Mouse (Mus musculus): ENCODE data around the gene Rreb1.

Gene Rreb1

DNA sequence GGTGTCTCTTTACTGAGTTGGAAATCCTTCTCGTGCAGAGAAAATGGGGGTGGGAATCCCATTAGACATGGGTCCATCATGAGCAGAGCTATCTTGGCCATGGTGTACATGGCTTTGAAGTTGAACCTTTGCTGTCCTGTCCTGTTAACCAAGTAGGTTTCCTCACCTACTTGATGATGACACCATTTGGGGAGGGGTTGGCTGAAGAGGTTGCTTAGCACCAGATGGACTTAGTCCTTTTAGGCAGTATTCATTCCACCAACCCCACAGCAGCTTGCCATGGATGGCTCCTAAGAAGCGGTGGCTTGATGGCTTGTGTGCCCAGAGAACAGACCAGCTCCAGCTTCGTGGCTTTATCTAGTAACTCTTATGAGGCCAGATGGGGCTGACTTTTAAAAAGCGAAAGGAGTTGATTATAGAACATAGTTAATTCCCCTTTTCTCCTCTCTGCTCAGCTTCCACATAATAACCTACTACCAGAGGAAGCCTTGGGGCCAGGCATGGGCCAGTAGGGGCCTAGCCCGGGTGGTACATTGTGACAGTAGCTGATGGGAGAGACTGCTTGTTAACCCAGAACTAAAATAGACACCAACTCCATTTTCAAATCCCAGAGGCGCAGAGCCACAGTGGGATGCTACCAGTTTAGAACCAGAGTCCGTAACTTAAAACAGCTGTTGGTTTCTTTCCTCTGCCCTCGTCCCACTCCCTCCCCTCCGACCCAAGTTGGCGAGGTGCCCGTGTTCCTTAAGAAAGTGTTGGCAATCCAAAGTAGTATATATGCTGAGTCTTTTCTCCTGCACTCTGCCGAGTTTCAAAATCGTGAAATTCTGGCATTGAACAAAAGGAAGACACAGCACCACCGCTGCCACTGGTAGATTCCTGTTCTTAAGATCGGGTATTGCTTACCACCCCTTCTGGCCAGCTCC, 140.4 kb downstream of the Rreb1 start:
- DNase-seq (ENCODE audit: low spot score in 2 of 2) = no peak

DNA sequence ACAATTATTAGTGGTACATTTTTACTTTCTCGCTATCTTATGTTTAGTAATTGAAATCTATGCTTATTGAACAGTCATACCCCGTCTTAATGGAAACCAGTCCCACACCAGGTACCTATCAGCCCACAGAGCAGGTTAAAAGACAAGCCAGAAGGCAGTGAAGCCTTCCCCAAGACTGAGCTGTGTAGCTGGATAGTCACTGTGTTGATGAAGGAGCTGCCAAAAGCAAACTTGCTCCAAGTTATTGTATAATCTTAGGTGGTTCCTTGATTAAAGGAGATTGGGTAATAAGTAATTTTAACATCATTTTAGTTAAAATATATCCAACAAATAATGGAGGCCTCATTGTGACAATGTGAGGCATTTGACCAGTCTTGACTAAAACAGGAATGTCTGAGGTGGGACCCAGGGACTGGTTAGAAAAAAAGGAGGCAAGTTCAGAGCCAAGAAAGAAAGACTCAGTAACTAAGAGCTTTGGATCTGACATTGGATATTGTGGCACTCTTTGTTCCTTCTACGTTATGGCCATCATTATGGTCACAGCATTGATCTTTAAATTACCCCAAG, 141.6 kb downstream of the Rreb1 start:
- no peak for DNase-seq (ENCODE audit: low spot score in 2 of 2)

GRCm38 (mm10) chr13:37920727-37921126, 142.5 kb downstream of the Rreb1 start:
- DNase-seq (ENCODE audit: low spot score in 2 of 2) = no peak

DNA sequence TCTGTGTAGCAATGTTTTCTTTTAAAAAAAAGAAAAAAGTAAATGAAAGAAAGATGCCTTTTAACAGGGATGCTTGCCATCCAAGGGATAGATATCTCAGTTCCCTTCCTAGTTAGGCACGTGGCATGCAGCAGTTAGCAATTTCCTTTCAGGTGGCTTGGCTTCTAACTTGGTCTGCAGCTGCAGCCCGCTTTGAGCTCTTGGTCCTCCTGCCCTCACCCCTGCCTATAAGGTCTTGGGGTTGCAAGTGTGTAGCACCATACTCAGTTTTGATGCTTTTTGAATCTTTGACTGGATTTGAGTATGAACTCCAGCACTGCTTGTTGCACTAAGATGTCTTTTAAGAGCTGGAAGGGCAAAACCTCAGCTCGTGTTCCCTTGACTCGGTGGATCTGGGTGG, 144.9 kb downstream of the Rreb1 start:
- DNase-seq (ENCODE audit: low spot score in 2 of 2) = no peak

- no peak for DNase-seq (ENCODE audit: low spot score in 2 of 2)
These were observed 145.7 kb downstream of the Rreb1 start for GRCm38 (mm10) chr13:37923643-37924460.

- no peak for DNase-seq (ENCODE audit: low spot score in 2 of 2)
These were observed 146.3 kb downstream of the Rreb1 start for GRCm38 (mm10) chr13:37924461-37924948.

DNA sequence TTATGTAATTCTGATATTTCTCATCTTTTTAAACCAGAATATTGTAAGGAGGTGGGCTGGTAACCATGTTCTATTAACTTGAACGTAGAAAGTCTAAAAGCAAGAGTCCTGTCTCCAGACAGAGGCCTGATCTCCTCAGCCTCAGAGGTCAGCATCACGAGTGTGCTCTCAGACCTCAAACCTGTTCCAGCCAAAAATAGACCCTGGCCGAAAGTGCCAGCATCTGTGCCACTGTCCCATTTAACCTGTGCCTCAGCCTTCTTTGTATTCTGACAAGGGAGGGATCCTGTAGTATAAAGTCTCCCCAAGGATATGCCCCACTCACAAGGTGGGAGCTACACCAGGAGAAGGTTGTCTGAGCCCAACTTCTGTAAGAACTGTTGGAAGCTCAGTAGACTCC, 148.2 kb downstream of the Rreb1 start:
- DNase-seq (ENCODE audit: low spot score in 2 of 2) = no peak

DNA sequence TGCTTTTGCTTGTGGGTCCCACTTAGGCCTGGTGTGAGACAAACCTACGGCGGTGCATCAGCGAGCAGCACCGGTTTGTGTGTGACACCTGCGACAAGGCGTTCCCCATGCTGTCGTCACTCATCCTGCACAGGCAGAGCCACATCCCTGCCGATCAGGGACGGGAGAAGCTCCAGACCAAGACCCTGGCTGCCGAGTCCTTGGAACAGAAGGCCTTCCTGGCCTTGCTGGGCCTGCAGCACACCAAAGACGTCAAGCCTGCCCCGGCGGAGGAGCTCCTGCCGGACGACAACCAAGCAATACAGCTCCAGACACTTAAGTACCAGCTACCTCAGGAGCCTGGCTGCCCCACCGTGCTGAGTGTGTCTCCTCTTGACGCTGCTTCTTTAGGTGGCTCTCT, 151.3 kb downstream of the Rreb1 start:
- no peak for DNase-seq (ENCODE audit: low spot score in 2 of 2)

GRCm38 (mm10) chr13:37930091-37930490, 151.9 kb downstream of the Rreb1 start:
- no peak for DNase-seq (ENCODE audit: low spot score in 2 of 2)

GRCm38 (mm10) chr13:37930621-37931020, 152.4 kb downstream of the Rreb1 start:
- no peak for DNase-seq (ENCODE audit: low spot score in 2 of 2)

GRCm38 (mm10) chr13:37931210-37931922, 153.2 kb downstream of the Rreb1 start:
- DNase-seq (ENCODE audit: low spot score in 2 of 2) = no peak

DNA sequence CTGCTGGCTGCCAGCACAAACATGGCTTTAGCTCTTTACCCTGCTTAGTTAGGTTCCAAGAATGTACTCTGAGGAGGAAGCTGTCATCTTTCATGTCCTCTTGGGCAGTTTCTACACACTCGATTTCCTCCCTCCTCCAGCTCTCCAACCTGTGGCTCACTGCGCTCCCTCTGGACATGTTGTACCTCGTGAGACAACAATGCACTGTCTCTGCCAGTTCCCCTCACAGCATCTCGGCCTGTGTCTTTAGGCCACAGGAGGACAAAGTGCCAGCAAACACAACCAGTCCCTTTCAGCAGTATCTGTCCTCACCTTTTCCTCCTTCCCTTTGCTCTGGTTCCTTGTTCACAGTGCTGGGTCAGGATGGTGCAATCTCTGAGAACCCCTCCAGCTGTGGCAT, 155.9 kb downstream of the Rreb1 start:
- no peak for DNase-seq (ENCODE audit: low spot score in 2 of 2)

- DNase-seq (ENCODE audit: low spot score in 2 of 2) = no peak
These were observed 156.7 kb downstream of the Rreb1 start for GRCm38 (mm10) chr13:37934920-37935319.

- no peak for DNase-seq (ENCODE audit: low spot score in 2 of 2)
These were observed 158.2 kb downstream of the Rreb1 start for GRCm38 (mm10) chr13:37936351-37936750.

DNA sequence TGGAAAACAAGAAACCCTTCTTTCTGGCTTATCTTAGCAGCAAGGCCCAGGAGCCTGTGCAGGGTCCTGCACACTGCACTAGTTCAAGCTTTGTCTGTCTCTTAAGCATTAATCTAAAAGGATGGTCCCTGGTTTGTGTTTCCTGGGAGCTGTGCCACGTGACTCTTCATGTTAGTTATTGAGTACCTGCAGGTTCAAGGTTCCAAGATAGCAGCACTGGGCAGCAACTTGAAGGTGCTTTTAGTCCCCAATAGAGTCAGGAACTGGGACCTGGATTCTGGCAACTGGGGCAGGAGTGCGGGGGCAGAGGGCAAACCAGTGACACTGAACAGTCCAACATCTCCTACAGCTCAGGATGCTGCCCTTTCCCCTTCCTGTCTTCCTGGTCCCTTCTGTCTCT, 162.0 kb downstream of the Rreb1 start:
- no peak for DNase-seq (ENCODE audit: low spot score in 2 of 2)

DNA sequence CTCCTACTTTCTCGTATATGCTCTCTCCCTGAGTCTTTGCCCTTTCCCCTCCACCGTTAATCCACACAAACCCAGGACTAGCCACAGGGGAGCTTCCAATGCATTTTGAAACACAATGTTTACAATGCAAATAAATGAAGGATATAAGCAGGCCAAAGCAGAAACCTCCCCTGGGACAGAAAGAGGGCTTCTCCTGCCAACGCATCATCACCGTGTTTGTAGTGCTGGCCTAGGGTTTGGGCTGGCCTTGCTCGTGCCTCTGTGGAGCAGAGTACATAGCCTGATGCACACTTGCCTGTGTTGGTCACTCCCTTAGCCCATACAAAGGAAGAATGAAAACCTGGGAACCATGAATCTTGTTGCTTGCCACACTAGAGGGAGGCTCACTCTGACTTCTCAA, 162.4 kb downstream of the Rreb1 start:
- DNase-seq (ENCODE audit: low spot score in 2 of 2) = no peak

- no peak for DNase-seq (ENCODE audit: low spot score in 2 of 2)
These were observed 163.0 kb downstream of the Rreb1 start for GRCm38 (mm10) chr13:37941138-37941645.

- DNase-seq (ENCODE audit: low spot score in 2 of 2) = no peak
These were observed 164.0 kb downstream of the Rreb1 start for GRCm38 (mm10) chr13:37941950-37942886.

GRCm38 (mm10) chr13:37942887-37943331, 164.7 kb downstream of the Rreb1 start:
- no peak for DNase-seq (ENCODE audit: low spot score in 2 of 2)

GRCm38 (mm10) chr13:37943466-37943865, 165.3 kb downstream of the Rreb1 start:
- no peak for DNase-seq (ENCODE audit: low spot score in 2 of 2)

Measured in urinary bladder, postnatal 4 days (tissue).